Mouse (Mus musculus) liver, embryonic 14.5 days (tissue): ENCODE data around the gene Cct2.

Experiments
- CTCF ChIP-seq: IDR thresholded peaks from 2 replicates; pipeline ENCODE4 v1.5.1; 2016; ENCODE audit warnings: antibody characterized with exemption, low read depth, control low read depth
- EP300 ChIP-seq: IDR thresholded peaks from 2 replicates; pipeline ENCODE4 v1.6.1; 2016; ENCODE audit warnings: antibody characterized with exemption, low read depth

DNA sequence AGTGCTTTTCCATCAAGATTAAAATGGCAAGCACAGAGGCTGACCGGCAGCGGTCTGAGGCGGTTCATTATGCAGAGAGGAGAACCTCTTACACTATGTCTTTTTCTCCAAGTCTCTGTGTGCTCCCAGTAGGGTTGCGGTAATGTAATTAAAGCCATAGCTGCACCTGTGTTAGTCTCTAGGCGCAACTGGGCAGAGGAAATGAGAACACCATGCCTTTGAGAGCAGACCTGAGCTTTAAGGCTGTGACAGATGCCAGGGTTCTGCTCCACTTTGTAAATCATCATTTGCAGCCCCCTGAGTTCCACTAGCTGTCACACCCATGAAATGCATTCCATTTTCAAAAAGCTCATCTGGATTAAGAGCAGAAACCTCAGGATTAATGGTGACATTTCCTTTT lies 58.9 kb downstream of the Cct2 start:
- TF ChIP-seq CTCF: no peak
- no peak for TF ChIP-seq EP300
